Mouse (Mus musculus) adrenal gland, postnatal 0 days (tissue): ENCODE data around the gene Lce1l. TPM values are rescaled to one million over a fixed set of nuclear protein-coding genes. Genes with fewer than 3 reads are reported as not detected.

Experiments
- polyA plus RNA-seq: library from polyadenylated mRNA; unstranded; fragments of >200 nt; fragmentation: Nextera tagmentation; extraction: Ambion mirVana; gene quantifications from 2 replicates; pipeline ENCODE4 v1.2.1, GENCODE M21; 2015

The Lce1l gene
- polyA plus RNA-seq, result 1.2 TPM in 1 of 2 replicates, not detected in the other

GRCm38 (mm10) chr3:92851186-92851585 is at the start of gene Lce1l:
Gene Lce1l (minus strand): TSS chr3:92851286.

GRCm38 (mm10) chr3:92870116-92870515 is 19.0 kb upstream of the Lce1l start, which contains the start of gene 2310050C09Rik:
Gene 2310050C09Rik (minus strand): TSS chr3:92870216.

GRCm38 (mm10) chr3:92827108-92827507 is 24.0 kb downstream of the Lce1l start, which contains the start of gene Kprp:
Gene Kprp (minus strand): TSS chr3:92827247.

GRCm38 (mm10) chr3:92807791-92808190 is 43.3 kb downstream of the Lce1l start, which contains the start of gene Lce1k:
Gene Lce1k (minus strand): TSS chr3:92807891.

Other genes with a start within 250 kb of the Lce1l start
- not detected in 2 replicates for gene 2210017I01Rik, start 243.8 kb downstream of the Lce1l start, polyA plus RNA-seq
- 3.2 and 3.3 TPM in 2 replicates for gene Lce6a, start 229.6 kb downstream of the Lce1l start, polyA plus RNA-seq
- gene Lce1a1, start 203.0 kb downstream of the Lce1l start, polyA plus RNA-seq, result 0.71 TPM in 1 of 2 replicates, not detected in the other
- gene Lce1b, start 194.4 kb downstream of the Lce1l start, polyA plus RNA-seq, result 0.35 TPM in 1 of 2 replicates, not detected in the other
- gene Lce1a2, start 181.0 kb downstream of the Lce1l start, polyA plus RNA-seq, result 1.1 TPM in 1 of 2 replicates, not detected in the other
- gene Lce1c, start 172.0 kb downstream of the Lce1l start, polyA plus RNA-seq, result 2.4 TPM in 1 of 2 replicates, not detected in the other
- 0.91 TPM in 1 of 2 replicates, not detected in the other for gene Lce1d, start 164.1 kb downstream of the Lce1l start, polyA plus RNA-seq
- gene Lce1e, start 142.2 kb downstream of the Lce1l start, polyA plus RNA-seq, result 1.1 TPM in 1 of 2 replicates, not detected in the other
- gene Lce1f, start 130.9 kb downstream of the Lce1l start, polyA plus RNA-seq, result 1.1 TPM in 1 of 2 replicates, not detected in the other
- gene Gm38119, start 112.2 kb downstream of the Lce1l start, polyA plus RNA-seq, result not detected in 2 replicates
- gene Lce1g, start 98.9 kb downstream of the Lce1l start, polyA plus RNA-seq, result not detected in 2 replicates
- gene Lce1h, start 86.2 kb downstream of the Lce1l start, polyA plus RNA-seq, result 0.93 TPM in 1 of 2 replicates, not detected in the other
- not detected in 2 replicates for gene Lce1i, start 72.4 kb downstream of the Lce1l start, polyA plus RNA-seq
- gene Lce1j, start 60.8 kb downstream of the Lce1l start, polyA plus RNA-seq, result 0.61 TPM in 1 of 2 replicates, not detected in the other
- gene Lce1k, start 43.4 kb downstream of the Lce1l start, polyA plus RNA-seq, result not detected in 2 replicates
- 0.09 TPM in 1 of 2 replicates, not detected in the other for gene Kprp, start 24.0 kb downstream of the Lce1l start, polyA plus RNA-seq
- 0.24 TPM in 1 of 2 replicates, not detected in the other for gene 2310050C09Rik, start 18.9 kb upstream of the Lce1l start, polyA plus RNA-seq
- 1.8 TPM in 1 of 2 replicates, not detected in the other for gene Lce3a, start 74.9 kb upstream of the Lce1l start, polyA plus RNA-seq
- 1.2 TPM in 1 of 2 replicates, not detected in the other for gene Lce3b, start 81.7 kb upstream of the Lce1l start, polyA plus RNA-seq
- gene Lce3c, start 93.2 kb upstream of the Lce1l start, polyA plus RNA-seq, result 5.1 TPM in 1 of 2 replicates, not detected in the other
- not detected in 2 replicates for gene Lce3d, start 106.1 kb upstream of the Lce1l start, polyA plus RNA-seq
- 2.8 TPM in 1 of 2 replicates, not detected in the other for gene Lce3e, start 115.8 kb upstream of the Lce1l start, polyA plus RNA-seq
- 0.76 and 3.7 TPM in 2 replicates for gene Lce3f, start 140.9 kb upstream of the Lce1l start, polyA plus RNA-seq
- gene Crct1, start 164.4 kb upstream of the Lce1l start, polyA plus RNA-seq, result 5.8 TPM in 1 of 2 replicates, not detected in the other
- gene Lce1m, start 167.8 kb upstream of the Lce1l start, polyA plus RNA-seq, result 0.82 TPM in 1 of 2 replicates, not detected in the other
- not detected in 2 replicates for gene Gm4858, start 217.5 kb upstream of the Lce1l start, polyA plus RNA-seq